Mouse (Mus musculus) intestine, embryonic 14.5 days (tissue): ENCODE results near the gene Taf7l. TPM values are rescaled to one million over a fixed set of nuclear protein-coding genes. Genes with fewer than 3 reads are reported as not detected.

ENCODE experiments used
- ATAC-seq: fragments of 200-750 bp; cut with Nextera tagmentation; replicated peaks from 2 replicates; pipeline ENCODE4 v1.8.0; 2017; ENCODE audit warnings: low read depth, moderate number of reproducible peaks, moderate TSS enrichment, moderate library complexity; ENCODE audit not compliant: low FRiP score, low TSS enrichment
- DNase-seq: peaks from one replicate; pipeline ENCODE4 v3.0.0-alpha.2; 2018; ENCODE audit warnings: low spot score
- H3K27ac ChIP-seq: fragments of 300-500 bp; sonication (generic); 2 replicates; pipeline ENCODE4 v1.5.1; 2014; ENCODE audit warnings: low read depth, mild to moderate bottlenecking, control low read depth
- H3K27me3 ChIP-seq: fragments of 300-500 bp; sonication (generic); replicated peaks from 2 replicates; pipeline ENCODE4 v1.6.1; 2014; ENCODE audit warnings: low read length, control low read depth; ENCODE audit not compliant: control insufficient read depth, insufficient read depth
- H3K36me3 ChIP-seq: fragments of 300-500 bp; sonication (generic); 2 replicates; pipeline ENCODE4 v1.6.1; 2014; ENCODE audit warnings: low read length, control low read depth; ENCODE audit not compliant: control insufficient read depth, insufficient read depth
- H3K4me1 ChIP-seq: fragments of 300-500 bp; sonication (generic); replicated peaks from 2 replicates; pipeline ENCODE4 v1.6.1; 2014; ENCODE audit warnings: low read length, control low read depth, mixed read lengths; ENCODE audit not compliant: control insufficient read depth, insufficient read depth
- H3K4me2 ChIP-seq: fragments of 300-500 bp; sonication (generic); 2 replicates; pipeline ENCODE4 v1.6.1; 2014; ENCODE audit warnings: low read length
- H3K4me3 ChIP-seq: fragments of 300-500 bp; sonication (generic); 2 replicates; pipeline ENCODE4 v1.5.1; 2014; ENCODE audit warnings: low read depth, low read length, control low read depth, mixed read lengths
- H3K9ac ChIP-seq: fragments of 300-500 bp; sonication (generic); 2 replicates; pipeline ENCODE4 v1.6.1; 2014; ENCODE audit warnings: mild to moderate bottlenecking, low read length
- H3K9me3 ChIP-seq: fragments of 300-500 bp; sonication (generic); 2 replicates; pipeline ENCODE4 v1.6.1; 2016; ENCODE audit warnings: low read length, control low read depth; ENCODE audit not compliant: control insufficient read depth
- WGBS: fragments of 180-500 bp; shearing (Covaris S2); extraction: QIAGEN DNeasy Blood & Tissue Kit; methylation state at CpG from one replicate; pipeline ENCODE4 v1.1.7; 2014; 5-methylcytosine and 5-hydroxymethylcytosine counted together
- polyA plus RNA-seq: library from polyadenylated mRNA; unstranded; fragments of >200 nt; fragmentation: Nextera tagmentation; extraction: Ambion mirVana; gene quantifications from 2 replicates; pipeline ENCODE4 v1.2.1, GENCODE M21; 2014

Taf7l gene
- polyA plus RNA-seq, result 0.15 TPM in 1 of 2 replicates, not detected in the other

DNA sequence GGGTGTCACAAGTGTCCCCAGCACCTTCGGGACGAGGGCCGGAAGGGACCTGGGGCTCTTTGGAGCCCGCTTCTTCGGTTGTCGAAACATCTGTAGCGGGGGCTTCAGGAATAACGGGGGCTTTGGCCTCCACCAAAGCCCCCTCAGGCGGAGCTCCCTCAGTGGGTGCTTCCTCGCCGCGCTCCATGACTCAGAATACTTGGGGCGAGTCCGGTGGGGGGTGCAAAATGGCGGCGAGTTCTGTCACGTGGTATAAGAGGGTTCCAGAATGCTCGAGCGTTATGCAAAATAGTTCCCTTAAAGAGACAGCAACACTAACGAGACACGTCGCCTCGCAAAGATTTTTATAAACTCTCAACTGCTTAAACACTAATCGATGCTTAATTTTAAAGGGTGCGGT, at the start of gene Taf7l:
Taf7l (minus strand) TSS at position 201 of the 400 bp plus-strand sequence.
- Histone ChIP-seq H3K36me3 (no peaks in the 10 kb centered on the region), H3K9ac (no peak within 1 kb of the TSS), H3K4me3 (no peak within 1 kb of the TSS), H3K27me3 (no peaks in the 10 kb centered on the region), H3K9me3 (peaks cover 9% of the 10 kb centered on the region; the same call in 1 of the 2 replicates), H3K27ac (no peak within 1 kb of the TSS), H3K4me1 (no peaks in the 10 kb centered on the region), H3K4me2 (no peak within 1 kb of the TSS)
- DNase-seq (no peak), ATAC-seq (no peak)
- WGBS, result 91% methylated on average over 25 of the region's 25 CpGs

DNA sequence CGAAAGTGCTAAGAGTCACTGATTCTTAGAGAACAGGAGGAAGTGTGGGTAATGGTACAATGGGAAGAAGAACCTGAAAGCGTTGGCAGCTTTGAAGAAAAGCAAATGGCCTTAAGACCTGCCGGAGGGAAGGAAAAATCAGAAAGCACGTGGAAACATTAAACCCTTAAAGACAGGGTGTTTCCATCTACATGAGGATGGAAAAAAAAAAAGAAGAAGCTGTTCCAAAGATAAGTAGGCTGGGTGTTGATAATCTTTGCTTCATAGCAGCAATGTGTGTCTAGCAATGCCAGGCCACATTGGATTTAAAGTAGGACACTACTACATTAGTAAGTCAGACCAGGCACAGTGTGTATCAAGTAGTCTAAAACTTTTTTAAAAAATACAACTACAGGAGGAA, 49.0 kb upstream of the Taf7l start:
- H3K9ac ChIP-seq, result no peak overlapping the region
- H3K4me3 ChIP-seq, result no peak overlapping the region
- no peaks in the 10 kb centered on the region for H3K4me1 ChIP-seq
- 82% methylated on average over 4 of the region's 4 CpGs for WGBS
- H3K36me3 ChIP-seq, result no peaks in the 10 kb centered on the region
- no peak overlapping the region for H3K4me2 ChIP-seq
- no peaks in the 10 kb centered on the region for H3K9me3 ChIP-seq
- ATAC-seq (no peak), DNase-seq (no peak)
- H3K27me3 ChIP-seq, result no peaks in the 10 kb centered on the region
- no peak overlapping the region for H3K27ac ChIP-seq

DNA sequence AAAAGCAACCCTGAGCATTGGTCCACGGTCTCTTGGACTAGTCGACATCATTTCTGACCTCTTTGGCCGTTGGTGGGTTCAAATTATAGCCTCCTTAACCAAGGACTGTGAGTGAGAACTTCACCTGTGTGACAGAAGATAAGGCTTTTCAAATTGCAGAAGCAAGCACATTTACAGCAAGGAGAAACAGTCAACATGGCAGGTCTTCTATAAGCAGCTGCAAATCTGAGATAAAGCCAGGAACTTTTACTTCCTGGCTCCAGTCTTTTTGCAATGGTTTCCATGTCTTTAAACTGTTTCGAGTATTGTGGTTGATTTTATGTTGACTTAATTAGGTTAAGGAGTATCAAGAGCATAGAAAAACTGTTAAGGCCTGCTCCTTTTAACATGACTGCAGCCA, 47.5 kb upstream of the Taf7l start:
- no peak overlapping the region for H3K4me2 ChIP-seq
- DNase-seq (no peak), ATAC-seq (no peak)
- WGBS, result 80% methylated on average over 4 of the region's 4 CpGs
- no peaks in the 10 kb centered on the region for H3K27me3 ChIP-seq
- H3K27ac ChIP-seq, result no peak overlapping the region
- no peaks in the 10 kb centered on the region for H3K4me1 ChIP-seq
- no peaks in the 10 kb centered on the region for H3K9me3 ChIP-seq
- H3K9ac ChIP-seq, result no peak overlapping the region
- no peaks in the 10 kb centered on the region for H3K36me3 ChIP-seq
- no peak overlapping the region for H3K4me3 ChIP-seq

DNA sequence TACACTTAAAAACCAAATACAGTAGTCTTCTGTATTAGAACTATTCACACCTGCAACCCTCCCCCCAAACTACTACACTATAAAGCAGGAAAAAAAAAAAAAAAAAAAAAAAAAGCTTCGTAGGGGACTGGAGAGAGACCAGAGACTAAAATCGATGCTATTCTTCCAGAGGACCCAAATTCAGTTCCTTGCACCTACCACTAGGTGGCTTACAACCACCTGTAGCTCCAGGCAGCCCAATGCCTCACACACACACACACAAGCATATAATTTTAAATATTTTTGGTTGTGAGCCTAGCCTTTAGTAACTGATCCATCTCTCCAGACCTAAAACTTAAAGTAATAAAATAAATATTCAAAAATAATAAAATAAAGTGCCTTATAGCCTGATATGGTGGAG, 33.2 kb upstream of the Taf7l start:
- Histone ChIP-seq H3K36me3 (no peaks in the 10 kb centered on the region), H3K9ac (no peak overlapping the region), H3K9me3 (no peaks in the 10 kb centered on the region), H3K4me2 (no peak overlapping the region), H3K27me3 (no peaks in the 10 kb centered on the region), H3K4me3 (no peak overlapping the region), H3K27ac (no peak overlapping the region), H3K4me1 (no peaks in the 10 kb centered on the region)
- no peak for DNase-seq
- no peak for ATAC-seq
- 35% methylated on average over 2 of the region's 2 CpGs for WGBS

DNA sequence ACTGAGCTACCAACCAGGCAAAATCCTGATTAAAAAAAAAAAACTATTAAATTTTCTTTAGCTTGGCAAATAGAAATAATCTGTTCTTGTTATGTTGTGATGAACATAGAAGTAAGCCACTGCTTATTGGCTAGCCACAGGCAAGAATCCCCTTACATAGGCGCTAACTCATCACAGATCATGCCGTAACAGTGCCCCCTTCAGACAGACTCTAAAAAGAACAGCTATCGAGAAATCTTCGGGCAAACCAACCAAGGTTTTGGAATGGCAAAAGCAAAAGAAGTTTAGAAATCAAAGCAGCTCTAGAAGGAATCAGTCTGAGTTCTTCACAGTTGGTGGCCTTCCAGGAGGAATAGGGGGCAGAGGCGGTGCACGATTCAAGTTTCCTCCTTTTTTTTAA, 31.7 kb upstream of the Taf7l start:
- no peak overlapping the region for H3K4me2 ChIP-seq
- no peaks in the 10 kb centered on the region for H3K27me3 ChIP-seq
- H3K4me3 ChIP-seq, result no peak overlapping the region
- H3K9ac ChIP-seq, result no peak overlapping the region
- ATAC-seq (no peak), DNase-seq (no peak)
- no peaks in the 10 kb centered on the region for H3K9me3 ChIP-seq
- H3K4me1 ChIP-seq, result no peaks in the 10 kb centered on the region
- WGBS, result 68% methylated on average over 6 of the region's 6 CpGs
- no peak overlapping the region for H3K27ac ChIP-seq
- no peaks in the 10 kb centered on the region for H3K36me3 ChIP-seq

DNA sequence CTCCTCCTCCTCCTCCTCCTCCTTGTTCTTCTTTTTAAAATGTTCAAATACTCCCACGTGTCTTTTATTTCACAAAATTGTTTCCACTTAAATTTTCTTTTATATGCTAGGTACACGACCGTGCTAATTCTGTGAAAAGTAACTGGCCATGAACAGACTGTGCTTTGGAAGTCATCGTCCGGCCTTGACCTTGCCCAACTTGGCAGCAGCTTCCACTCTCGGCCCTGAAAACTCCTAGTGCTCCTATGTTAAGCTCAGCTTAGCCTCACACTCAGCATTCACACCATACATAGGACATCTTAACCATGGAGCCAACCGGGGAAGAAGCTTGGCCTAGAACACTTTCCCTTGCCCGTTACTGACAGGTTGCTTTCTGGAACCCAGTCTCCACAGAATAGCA, 24.4 kb upstream of the Taf7l start:
- H3K9me3 ChIP-seq, result no peaks in the 10 kb centered on the region
- ATAC-seq (no peak), DNase-seq (no peak)
- no peaks in the 10 kb centered on the region for H3K27me3 ChIP-seq
- H3K27ac ChIP-seq, result no peak overlapping the region
- no peak overlapping the region for H3K4me3 ChIP-seq
- H3K4me1 ChIP-seq, result no peaks in the 10 kb centered on the region
- WGBS, result 87% methylated on average over 8 of the region's 8 CpGs
- H3K9ac ChIP-seq, result no peak overlapping the region
- no peaks in the 10 kb centered on the region for H3K36me3 ChIP-seq
- H3K4me2 ChIP-seq, result no peak overlapping the region

DNA sequence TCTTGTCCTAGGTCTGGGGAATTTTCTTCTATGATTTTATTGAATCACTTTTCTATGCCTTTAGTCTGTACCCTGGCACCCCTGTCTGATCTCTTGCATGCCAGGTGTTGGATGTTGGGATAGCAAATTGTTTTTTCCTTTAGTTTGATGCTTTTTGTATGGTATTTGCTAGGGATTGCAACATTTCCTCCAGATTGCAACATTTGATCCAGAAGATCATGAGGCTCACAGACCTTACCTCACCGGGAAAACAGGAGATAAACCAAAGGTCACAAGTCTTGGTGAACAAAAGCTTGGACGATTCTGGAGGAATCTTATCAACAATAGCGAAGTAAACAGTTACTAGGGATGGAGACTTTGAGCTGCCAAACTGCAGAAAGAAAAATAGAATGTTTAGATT, 5.4 kb upstream of the Taf7l start:
- ATAC-seq (no peak), DNase-seq (no peak)
- no peak overlapping the region for H3K27ac ChIP-seq
- H3K36me3 ChIP-seq, result no peaks in the 10 kb centered on the region
- no peaks in the 10 kb centered on the region for H3K9me3 ChIP-seq
- no peaks in the 10 kb centered on the region for H3K4me1 ChIP-seq
- H3K9ac ChIP-seq, result no peak overlapping the region
- H3K4me2 ChIP-seq, result no peak overlapping the region
- no peaks in the 10 kb centered on the region for H3K27me3 ChIP-seq
- 44% methylated on average over 3 of the region's 3 CpGs for WGBS
- no peak overlapping the region for H3K4me3 ChIP-seq

DNA sequence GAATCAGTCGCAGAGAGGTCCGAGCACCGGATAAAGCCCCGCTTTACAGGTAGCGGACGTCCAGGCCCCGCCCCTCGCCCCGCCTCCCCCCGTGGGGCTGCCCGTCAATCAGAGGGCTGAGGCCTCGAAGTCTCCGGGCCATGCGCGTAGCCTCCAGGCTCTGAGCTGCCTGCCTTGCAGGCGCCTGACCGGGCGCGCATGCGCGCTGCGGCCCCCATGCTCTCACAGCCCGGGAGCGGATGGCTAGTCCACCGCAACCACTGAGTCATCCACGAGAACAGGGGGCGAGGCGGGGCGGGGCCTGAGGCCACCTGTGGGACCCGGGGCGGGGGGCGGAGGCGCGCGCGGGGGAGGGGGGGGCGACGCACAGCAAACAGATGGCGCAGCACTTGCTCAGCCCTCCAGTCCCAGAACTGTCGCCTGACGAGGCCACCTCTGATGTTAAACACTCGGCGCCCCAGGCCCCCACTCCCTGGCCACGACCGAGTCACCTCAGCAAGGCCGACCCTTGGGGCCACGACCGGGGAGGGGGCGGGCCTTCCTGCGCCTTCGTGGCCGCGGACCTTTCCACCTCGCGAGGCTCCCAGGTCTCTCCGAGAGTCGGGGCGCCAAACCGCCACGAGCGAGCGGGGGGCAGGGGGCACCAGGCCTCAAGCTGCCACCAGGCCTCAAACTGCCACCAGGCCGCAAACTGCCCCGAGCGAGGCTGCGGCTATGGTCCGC, 1.1 kb downstream of the Taf7l start:
- no peak overlapping the region for H3K9ac ChIP-seq
- ATAC-seq, result no peak
- H3K4me2 ChIP-seq, result no peak overlapping the region
- no peaks in the 10 kb centered on the region for H3K36me3 ChIP-seq
- H3K4me1 ChIP-seq, result no peaks in the 10 kb centered on the region
- H3K9me3 ChIP-seq, result peaks cover 9% of the 10 kb centered on the region; the same call in 1 of the 2 replicates
- no peak overlapping the region for H3K4me3 ChIP-seq
- WGBS, result 67% methylated on average over 37 of the region's 67 CpGs
- H3K27me3 ChIP-seq, result no peaks in the 10 kb centered on the region
- DNase-seq, result peak; percentile 49
- H3K27ac ChIP-seq, result no peak overlapping the region

DNA sequence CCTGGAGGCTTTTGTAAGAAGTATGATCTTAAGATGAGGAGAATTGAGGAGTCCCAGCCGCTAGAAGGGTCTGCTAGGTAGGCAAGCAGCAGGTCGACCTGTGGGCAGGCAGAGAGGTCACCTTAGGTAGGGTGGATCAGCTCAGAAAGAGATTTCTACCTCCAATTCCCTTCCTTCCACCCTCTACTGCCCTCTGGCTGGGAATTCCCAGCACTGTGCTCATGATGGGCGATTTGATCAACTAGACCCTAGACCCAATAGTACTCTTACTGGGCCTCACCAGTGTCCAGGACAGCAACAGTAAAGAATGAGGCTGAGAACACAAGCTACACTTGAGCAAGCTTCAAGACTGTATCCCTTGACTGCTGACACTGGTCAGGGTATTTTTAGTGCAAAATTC, 49.0 kb downstream of the Taf7l start:
- no peak for DNase-seq
- WGBS, result 62% methylated on average over 3 of the region's 3 CpGs

More for the DNA sequence above, 49.0 kb downstream of the Taf7l start:
- ATAC-seq, result no peak
- H3K4me3 ChIP-seq, result no peak overlapping the region
- H3K27me3 ChIP-seq, result no peaks in the 10 kb centered on the region
- no peak overlapping the region for H3K9ac ChIP-seq
- no peaks in the 10 kb centered on the region for H3K9me3 ChIP-seq
- no peaks in the 10 kb centered on the region for H3K4me1 ChIP-seq
- H3K4me2 ChIP-seq, result no peak overlapping the region
- H3K36me3 ChIP-seq, result no peaks in the 10 kb centered on the region
- no peak overlapping the region for H3K27ac ChIP-seq
